In the genomic region with DNA sequence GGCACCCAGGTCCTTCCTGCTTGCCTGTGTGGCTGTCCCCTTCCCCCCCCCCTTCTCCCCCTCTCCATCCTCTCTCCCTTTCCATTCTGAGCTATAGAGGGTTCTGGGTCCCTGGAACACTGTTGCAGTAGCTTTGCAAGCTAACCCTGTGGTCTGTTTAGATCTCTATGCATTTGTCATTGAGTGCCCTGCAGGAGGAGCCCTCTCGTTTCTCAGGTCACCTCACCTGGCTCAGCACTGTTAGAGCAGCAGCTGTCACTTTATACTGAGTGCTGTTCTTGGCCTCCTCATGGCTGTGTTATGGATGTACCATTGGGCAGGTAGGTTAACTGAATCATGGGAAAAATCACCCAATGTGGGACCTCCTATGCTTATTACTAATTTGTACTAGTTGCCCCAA, we compare ENCODE assay signal across 20 mouse cellular contexts.
DNase-seq lines count a peak whose midpoint lies in the region; ATAC-seq and TF ChIP-seq lines count a peak whose summit lies in the region.
"Had no signal": no experiment of that assay in that cellular context is flagged by ENCODE, and none has a peak within 500 bp of the region (broad histone marks: within the 10 kb centered on the region; RNA-seq: fewer than 3 reads in every experiment).

No protein-coding gene starts in this region.

- H3K27me3 ChIP-seq in liver, postnatal 0 days (ENCODE audit: insufficient read depth, low read length), result no peaks in the 10 kb centered on the region
- no peaks in the 10 kb centered on the region for H3K27me3 ChIP-seq in intestine, postnatal 0 days (replicated peaks; ENCODE audit: control insufficient read depth, insufficient read depth, low read length)
- H3K27me3 ChIP-seq: embryonic facial prominence, embryonic 13.5 days; Patski had no signal

- H3K9me3 ChIP-seq in liver, postnatal 0 days (ENCODE audit: low read length), result no peaks in the 10 kb centered on the region
- no peaks in the 10 kb centered on the region for H3K9me3 ChIP-seq in intestine, postnatal 0 days (ENCODE audit: control insufficient read depth)
- H3K9me3 ChIP-seq: embryonic facial prominence, embryonic 13.5 days; forebrain, embryonic 12.5 days; heart, embryonic 13.5 days had no signal

- no peaks in the 10 kb centered on the region for H3K36me3 ChIP-seq in liver, postnatal 0 days (replicated peaks; ENCODE audit: insufficient read depth, low read length)
- no peaks in the 10 kb centered on the region for H3K36me3 ChIP-seq in intestine, postnatal 0 days (ENCODE audit: control insufficient read depth, insufficient read depth)
- H3K36me3 ChIP-seq: embryonic facial prominence, embryonic 13.5 days; forebrain, embryonic 12.5 days; heart, embryonic 13.5 days had no signal

- H3K4me3 ChIP-seq in gastrocnemius, adult 2 months, result no peak overlapping the region
- no peak overlapping the region for H3K4me3 ChIP-seq in liver, postnatal 0 days (ENCODE audit: low read depth, low read length)
- H3K4me3 ChIP-seq in intestine, postnatal 0 days (ENCODE audit: low read depth, low read length), result no peak overlapping the region
- H3K4me3 ChIP-seq: embryonic facial prominence, embryonic 13.5 days; forebrain, embryonic 12.5 days; heart, embryonic 13.5 days had no signal

- peak; percentile 11; the same call in 1 of the 2 replicates for TF ChIP-seq CTCF in gastrocnemius, adult 2 months (IDR thresholded peaks at IDR 0.05)
- TF ChIP-seq CTCF in liver, postnatal 0 days (IDR thresholded peaks at IDR 0.05; ENCODE audit: low read depth), result peak; percentile 26; the same call in 1 of the 2 replicates
- peak; percentile 65 for TF ChIP-seq CTCF in intestine, postnatal 0 days (IDR thresholded peaks at IDR 0.05; ENCODE audit: low read depth)

- no peak overlapping the region for H3K27ac ChIP-seq in gastrocnemius, adult 2 months
- H3K27ac ChIP-seq in liver, postnatal 0 days (ENCODE audit: low read depth), result no peak overlapping the region
- H3K27ac ChIP-seq in intestine, postnatal 0 days (ENCODE audit: low read depth, low read length), result no peak overlapping the region
- H3K27ac ChIP-seq: embryonic facial prominence, embryonic 13.5 days; forebrain, embryonic 12.5 days; heart, embryonic 13.5 days had no signal

- ATAC-seq in liver, postnatal 0 days, result no peak
- no peak for ATAC-seq in intestine, postnatal 0 days
- no peak for ATAC-seq in monocyte, adult 5-6 weeks (replicated peaks; ENCODE audit: insufficient number of reproducible peaks, low FRiP score, low TSS enrichment, poor library complexity, severe bottlenecking)
- ATAC-seq: activated CD4-positive, CD25-positive, alpha-beta regulatory T cell, adult 4 months; forebrain, embryonic 16.5 days; Patski had no signal

- intact Hi-C loops in gastrocnemius, adult 2 months (cut with DNase I), result no loop called here
- intact Hi-C loops in gastrocnemius, postnatal 36 days (cut with DNase I), result loop anchor here (10.0 kb wide), 1 partner anchor 319 kb away; no protein-coding TSS in a partner anchor

- H3K4me2 ChIP-seq in liver, postnatal 0 days (ENCODE audit: low read depth, low read length), result no peak overlapping the region
- H3K4me2 ChIP-seq in intestine, postnatal 0 days (replicated peaks; ENCODE audit: low read depth), result no peak overlapping the region
- H3K4me2 ChIP-seq: embryonic facial prominence, embryonic 13.5 days; forebrain, embryonic 12.5 days; heart, embryonic 13.5 days had no signal

- WGBS in liver, postnatal 0 days (ENCODE audit: insufficient replicate concordance), result 13% methylated on average over 1 of the region's 1 CpGs
- 30% methylated on average over 1 of the region's 1 CpGs for whole genome bisulfite sequencing in intestine, postnatal 0 days

- no peak overlapping the region for H3K9ac ChIP-seq in liver, postnatal 0 days (replicated peaks)
- no peak overlapping the region for H3K9ac ChIP-seq in intestine, postnatal 0 days (ENCODE audit: low read depth, low read length)
- H3K9ac ChIP-seq: embryonic facial prominence, embryonic 13.5 days; forebrain, embryonic 12.5 days; heart, embryonic 13.5 days had no signal

- no peak for DNase-seq in gastrocnemius, adult 2 months
- no peak for DNase-seq in gastrocnemius, postnatal 36 days
- DNase-seq in liver, postnatal 0 days, result no peak
- DNase-seq in liver, result no peak
- peak; percentile 7 for DNase-seq in 3T3-L1 (ENCODE audit: low read depth, low spot score)
- DNase-seq in spleen, adult 18-20 months, result no peak
- DNase-seq: adrenal gland, postnatal 14 days; cerebellum, adult 11-12 months; cerebellum, adult 9-10 months; cerebellum, postnatal 25 days; gastrocnemius, postnatal 14 days; heart, postnatal 36 days had no signal

- H3K4me1 ChIP-seq in liver, postnatal 0 days (ENCODE audit: insufficient read depth), result no peaks in the 10 kb centered on the region
- H3K4me1 ChIP-seq in intestine, postnatal 0 days (replicated peaks; ENCODE audit: control insufficient read depth, insufficient read depth, low read length), result no peaks in the 10 kb centered on the region
- H3K4me1 ChIP-seq: forebrain, embryonic 12.5 days; heart, embryonic 13.5 days had no signal

- TF ChIP-seq EP300 in liver, postnatal 0 days (IDR thresholded peaks at IDR 0.05; ENCODE audit: low read depth), result no peak

Comparison
In these comparisons a context has a peak if more than half of its experiments do, and no peak if none do; other contexts are left out.
1. CTCF ChIP-seq: peak in every context shown above with its lines; median percentile 65 in intestine, postnatal 0 days; 26 in liver, postnatal 0 days; 11 in gastrocnemius, adult 2 months.